Mouse (Mus musculus) liver, embryonic 14.5 days (tissue): ENCODE results near the gene Pan2. TPM values are rescaled to one million over a fixed set of nuclear protein-coding genes. Genes with fewer than 3 reads are reported as not detected.
"Not testable (repeated sequence)": the region's sequence is repeated elsewhere in the genome, so short reads cannot be mapped to it uniquely, and the experiment has no call there.

Experiments used
- ATAC-seq: fragments of 200-750 bp; cut with Nextera tagmentation; 2 replicates; pipeline ENCODE4 v1.8.0; 2017; ENCODE audit warnings: moderate number of reproducible peaks, mild to moderate bottlenecking, moderate library complexity; ENCODE audit not compliant: insufficient read depth
- DNase-seq, 3 experiments: peaks; one replicate each; pipeline ENCODE4 v3.0.0-alpha.2; 2012 to 2013; ENCODE audit warnings: low read depth in 3 of 3, low spot score in 3 of 3
- H3K27ac ChIP-seq: fragments of 300-500 bp; sonication (generic); 2 replicates; pipeline ENCODE4 v1.5.1; 2014; ENCODE audit warnings: moderate library complexity, mild to moderate bottlenecking, control low read depth, inconsistent platforms
- H3K27me3 ChIP-seq: fragments of 300-500 bp; sonication (generic); 2 replicates; pipeline ENCODE4 v1.6.1; 2014; ENCODE audit warnings: mild to moderate bottlenecking, low read length, moderate library complexity; ENCODE audit not compliant: control insufficient read depth, insufficient read depth
- H3K36me3 ChIP-seq: fragments of 300-500 bp; sonication (generic); replicated peaks from 2 replicates; pipeline ENCODE4 v1.6.1; 2014; ENCODE audit warnings: low read depth; ENCODE audit not compliant: control insufficient read depth, insufficient read depth
- H3K4me1 ChIP-seq, 2 experiments: fragments of 200-500 bp in 1 of 2; fragments of 300-500 bp in 1 of 2; sonication (generic) in 1 of 2; replicated peaks; 2 replicates each; pipeline ENCODE4 v1.6.1; 2012 to 2014; ENCODE audit warnings: antibody characterized with exemption in 1 of 2, inconsistent platforms in 1 of 2, low read length in 1 of 2; ENCODE audit not compliant: control insufficient read depth in 2 of 2, insufficient read depth in 2 of 2
- H3K4me2 ChIP-seq: fragments of 300-500 bp; sonication (generic); 2 replicates; pipeline ENCODE4 v1.6.1; 2014; ENCODE audit warnings: low read depth, mild to moderate bottlenecking, control low read depth, moderate library complexity
- H3K4me3 ChIP-seq, 2 experiments: fragments of 200-500 bp in 1 of 2; fragments of 300-500 bp in 1 of 2; sonication (generic) in 1 of 2; 2 replicates each; pipeline ENCODE4 v1.5.1; 2012 to 2014; ENCODE audit warnings: low read depth in 2 of 2, low read length in 2 of 2, mild to moderate bottlenecking in 2 of 2, control low read depth in 1 of 2, inconsistent platforms in 1 of 2, moderate library complexity in 1 of 2; ENCODE audit not compliant: insufficient read depth in 1 of 2
- H3K9ac ChIP-seq: fragments of 300-500 bp; sonication (generic); replicated peaks from 2 replicates; pipeline ENCODE4 v1.6.1; 2014; ENCODE audit warnings: mild to moderate bottlenecking, control low read depth, moderate library complexity
- H3K9me3 ChIP-seq: fragments of 300-500 bp; sonication (generic); 2 replicates; pipeline ENCODE4 v1.6.1; 2016; ENCODE audit warnings: low read length, mixed read lengths; ENCODE audit not compliant: control insufficient read depth
- CTCF ChIP-seq: IDR thresholded peaks from 2 replicates; pipeline ENCODE4 v1.5.1; 2016; ENCODE audit warnings: antibody characterized with exemption, low read depth, control low read depth
- EP300 ChIP-seq: IDR thresholded peaks from 2 replicates; pipeline ENCODE4 v1.6.1; 2016; ENCODE audit warnings: antibody characterized with exemption, low read depth
- WGBS: fragments of 180-500 bp; shearing (Covaris S2); extraction: QIAGEN DNeasy Blood & Tissue Kit; methylation state at CpG from one replicate; pipeline ENCODE4 v1.1.7; 2014; ENCODE audit not compliant: insufficient replicate concordance; 5-methylcytosine and 5-hydroxymethylcytosine counted together
- polyA plus RNA-seq, 2 experiments: library from polyadenylated mRNA; depleted of rRNA in 1 of 2; stranded (reverse) in 1 of 2; unstranded in 1 of 2; fragments of >200 nt; fragmentation: Nextera tagmentation in 1 of 2; extraction: Ambion mirVana in 1 of 2; gene quantifications; 2 replicates each; pipeline versions ENCODE4 v1.2.1 to v1.2.3; 2012 to 2014

The Pan2 gene
- polyA plus RNA-seq, 2 experiments, result 10.1 to 13.3 TPM

GRCm38 (mm10) chr10:128327610-128328009, 24.5 kb downstream of the Pan2 start:
- Histone ChIP-seq H3K36me3 (peaks cover 13% of the 10 kb centered on the region; the same call in 1 of the 2 replicates), H3K9ac (no peak overlapping the region), H3K27me3 (no peaks in the 10 kb centered on the region), H3K4me1 (peaks cover 5 to 12% of the 10 kb centered on the region in 2 experiments), H3K9me3 (no peaks in the 10 kb centered on the region), H3K4me3 (no peak overlapping the region), H3K4me2 (no peak overlapping the region), H3K27ac (no peak overlapping the region)
- peak; percentile 47 for TF ChIP-seq CTCF
- no peak for TF ChIP-seq EP300
- no peak for DNase-seq
- no peak for ATAC-seq
- WGBS, result 72% methylated on average over 10 of the region's 10 CpGs

DNA sequence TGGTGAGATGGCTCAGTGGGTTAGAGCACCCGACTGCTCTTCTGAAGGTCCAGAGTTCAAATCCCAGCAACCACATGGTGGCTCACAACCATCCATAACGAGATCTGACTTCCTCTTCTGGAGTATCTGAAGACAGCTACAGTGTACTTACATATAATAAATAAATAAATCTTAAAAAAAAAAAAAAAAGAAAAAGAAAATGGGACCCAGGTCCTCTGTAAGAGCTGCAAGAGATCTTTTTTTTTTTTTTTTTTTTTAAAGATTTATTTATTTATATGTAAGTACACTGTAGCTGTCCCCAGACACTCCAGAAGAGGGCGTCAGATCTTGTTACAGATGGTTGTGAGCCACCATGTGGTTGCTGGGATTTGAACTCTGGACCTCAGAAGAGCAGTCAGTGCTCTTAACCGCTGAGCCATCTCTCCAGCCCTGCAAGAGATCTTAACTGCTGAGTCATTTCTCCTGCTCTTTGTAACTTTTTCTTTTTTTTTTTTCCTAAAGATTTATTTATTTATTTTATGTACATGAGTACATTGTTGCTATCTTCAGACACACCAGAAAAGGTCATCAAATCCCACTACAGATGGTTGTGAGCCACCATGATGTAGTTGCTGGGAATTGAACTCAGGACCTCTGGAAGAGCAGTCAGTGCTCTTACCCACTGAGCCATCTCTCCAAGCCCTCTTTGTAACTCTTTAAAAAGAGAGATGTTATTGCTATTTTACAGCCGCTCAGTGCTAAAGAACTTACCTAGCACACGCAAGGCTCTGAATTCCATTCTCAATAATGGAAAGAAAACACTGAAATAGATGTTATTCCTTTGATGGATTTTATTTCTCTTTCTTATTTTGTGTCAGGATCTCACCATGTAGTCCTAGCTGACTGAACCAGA, 29.5 kb downstream of the Pan2 start:
- WGBS, result 53% methylated on average over 6 of the region's 6 CpGs
- not testable (repeated sequence) for ATAC-seq

DNA sequence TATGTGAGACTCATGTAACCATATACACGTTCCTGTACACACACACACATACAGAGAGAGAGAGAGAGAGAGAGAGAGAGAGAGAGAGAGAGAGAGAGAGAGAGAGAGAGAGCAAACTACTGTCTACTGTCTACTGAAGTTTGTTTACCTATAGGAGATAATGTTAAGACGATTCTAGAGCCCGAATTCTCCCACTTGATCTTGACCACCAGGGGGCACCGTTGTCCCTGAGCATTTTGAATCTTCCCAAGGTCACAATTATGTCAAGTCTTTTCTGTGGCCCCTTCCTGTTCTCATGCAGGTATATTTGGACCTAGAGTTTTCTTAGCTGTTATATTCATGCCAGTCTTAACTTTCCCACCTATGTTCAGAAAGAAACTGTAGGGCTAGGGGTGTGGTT, 32.4 kb downstream of the Pan2 start:
- TF ChIP-seq EP300, result no peak
- peak; percentile 93 for TF ChIP-seq CTCF
- 0% methylated on average over 4 of the region's 4 CpGs for WGBS
- peaks cover 44 to 50% of the 10 kb centered on the region in 2 experiments for H3K4me1 ChIP-seq
- H3K27ac ChIP-seq, result peak overlapping the region; percentile 86
- no peak overlapping the region for H3K4me3 ChIP-seq
- H3K4me2 ChIP-seq, result peak overlapping the region; percentile 80
- no peaks in the 10 kb centered on the region for H3K27me3 ChIP-seq
- ATAC-seq, result no peak
- peak; percentile 82 to 86 (median 85) for DNase-seq
- H3K36me3 ChIP-seq, result peaks cover 4% of the 10 kb centered on the region; the same call in 1 of the 2 replicates
- no peaks in the 10 kb centered on the region for H3K9me3 ChIP-seq
- 0 out of 2 replicates have a peak overlapping the region, but pooled peaks have one; percentile 4 for H3K9ac ChIP-seq

More for the DNA sequence above, 29.5 kb downstream of the Pan2 start:
- H3K9ac ChIP-seq, H3K27ac ChIP-seq, DNase-seq, H3K36me3 ChIP-seq, H3K4me3 ChIP-seq, H3K27me3 ChIP-seq, H3K9me3 ChIP-seq, H3K4me2 ChIP-seq: not testable (repeated sequence)
- H3K4me1 ChIP-seq, result peaks cover 26 to 31% of the 10 kb centered on the region in 2 experiments

DNA sequence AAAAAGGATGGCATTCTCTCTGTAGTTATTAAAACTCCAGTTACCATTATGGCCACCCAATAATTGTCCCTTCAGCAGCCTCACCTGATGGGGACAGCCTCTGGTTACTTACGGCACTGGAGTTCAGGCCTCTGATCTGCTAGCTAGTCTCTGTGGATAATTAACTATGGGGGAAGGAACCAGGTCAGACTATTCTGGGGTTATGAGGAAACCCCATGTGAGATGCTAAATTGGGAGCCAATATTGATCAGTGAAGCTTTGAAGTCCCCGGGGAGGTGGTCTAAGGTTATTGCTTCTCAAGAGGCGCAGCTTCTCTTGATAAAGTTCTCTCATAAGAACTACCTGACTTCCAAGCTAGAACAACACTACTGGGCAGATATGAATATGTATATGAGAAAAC, 33.1 kb downstream of the Pan2 start:
- no peak for ATAC-seq
- Histone ChIP-seq H3K27me3 (no peaks in the 10 kb centered on the region), H3K27ac (peak overlapping the region; percentile 86), H3K9me3 (no peaks in the 10 kb centered on the region), H3K4me1 (peaks cover 48 to 52% of the 10 kb centered on the region in 2 experiments), H3K4me2 (peak overlapping the region; percentile 80), H3K4me3 (peak overlapping the region in 1 of 2 experiments; percentile 81; a peak in 2 of 4 replicates), H3K36me3 (peaks cover 6% of the 10 kb centered on the region; the same call in 1 of the 2 replicates), H3K9ac (peak overlapping the region; percentile 95)
- TF ChIP-seq CTCF (no peak), EP300 (no peak)
- 57% methylated on average over 3 of the region's 3 CpGs for WGBS
- peak in 1 of 3 experiments; percentile 24 for DNase-seq

GRCm38 (mm10) chr10:128336597-128336996, 33.5 kb downstream of the Pan2 start:
- Histone ChIP-seq H3K36me3 (peaks cover 6% of the 10 kb centered on the region; the same call in 1 of the 2 replicates), H3K9me3 (no peaks in the 10 kb centered on the region), H3K4me3 (peak overlapping the region; percentile 68 to 81), H3K4me1 (peaks cover 52 to 56% of the 10 kb centered on the region in 2 experiments), H3K27ac (peak overlapping the region; percentile 86), H3K9ac (peak overlapping the region; percentile 95), H3K4me2 (peak overlapping the region; percentile 80), H3K27me3 (no peaks in the 10 kb centered on the region)
- DNase-seq, result peak; percentile 70 to 73 (median 70)
- WGBS, result 26% methylated on average over 3 of the region's 3 CpGs
- TF ChIP-seq EP300 (peak; percentile 85), CTCF (no peak)
- peak; percentile 32 for ATAC-seq
